Mouse (Mus musculus) T-helper 1 cell (primary cell): ENCODE data around the gene Anp32a.

Source experiments
- in situ Hi-C: fragments of 300-600 bp; cut with MboI, MseI; formaldehyde crosslinking; loops from one replicate; pipeline ENCODE4 v1.15.1; 2025; ENCODE audit warnings: high pct_unique_total_duplicates

The Anp32a gene

GRCm38 (mm10) chr9:62366478-62367458, 25.7 kb downstream of the Anp32a start:
- in situ Hi-C loops, result loop anchor here (5.0 to 25.0 kb wide), 2 partner anchors 34 to 1346 kb away; no protein-coding TSS in a partner anchor

DNA sequence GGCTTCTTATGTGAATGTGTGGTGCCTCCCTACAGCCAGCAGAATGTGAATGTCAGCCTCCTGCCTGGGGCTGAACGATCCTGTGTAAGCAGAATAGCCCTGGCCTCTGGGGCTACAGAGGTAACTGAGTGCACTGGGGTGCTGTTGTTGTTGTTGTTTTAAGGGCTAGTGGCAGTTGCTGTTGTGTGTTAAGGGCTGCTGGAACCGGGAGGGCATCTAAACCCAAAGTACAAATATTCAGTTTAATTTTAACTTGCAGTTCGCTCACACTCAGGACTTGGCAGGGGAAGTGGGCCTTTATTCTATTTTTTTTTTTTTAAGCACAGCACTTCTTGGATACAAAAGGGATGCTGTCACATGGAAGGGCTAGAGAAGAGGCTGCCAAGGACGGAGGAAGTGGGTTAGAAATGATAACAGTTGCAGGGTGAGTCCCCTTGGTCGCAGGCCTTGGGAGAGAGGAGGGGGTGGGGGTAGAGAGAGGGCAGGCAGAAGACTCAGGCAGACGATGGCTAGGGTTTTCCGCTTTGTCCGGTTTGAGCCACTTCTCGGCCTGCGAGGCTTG, 26.5 kb downstream of the Anp32a start:
- in situ Hi-C loops, result loop anchor here (5.0 to 25.0 kb wide), 2 partner anchors 35 to 1345 kb away; no protein-coding TSS in a partner anchor

DNA sequence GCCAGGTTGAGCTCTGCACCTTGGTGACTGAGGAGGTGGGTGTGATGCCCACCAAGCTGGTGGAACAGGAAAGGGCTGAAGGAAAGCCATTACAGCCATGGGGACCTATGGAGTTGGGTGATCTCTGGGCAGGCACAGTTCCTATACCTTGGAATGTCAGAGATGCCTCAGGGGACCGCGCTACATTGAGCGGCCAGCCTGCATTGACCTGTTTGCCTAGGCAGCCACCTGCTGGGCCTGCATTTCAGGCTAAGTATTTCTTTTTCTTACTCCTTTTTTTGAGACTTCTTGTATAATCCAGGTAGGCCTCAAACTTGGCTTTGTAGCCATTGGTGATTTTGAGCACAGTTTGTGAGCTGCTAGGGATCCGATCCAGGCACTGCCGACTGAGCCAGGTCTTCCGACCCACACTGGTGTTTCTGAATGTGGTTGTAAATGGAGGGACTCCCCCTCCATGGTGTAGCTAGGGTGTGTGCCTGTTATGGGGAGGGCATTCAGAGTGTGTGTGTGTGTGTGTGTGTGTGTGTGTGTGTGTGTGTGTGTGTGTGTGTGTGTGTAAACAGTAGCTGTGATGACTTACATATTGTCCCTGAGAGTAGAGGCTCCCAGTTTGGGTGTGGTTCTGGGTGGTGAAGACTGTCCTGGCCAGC, 27.3 kb downstream of the Anp32a start:
- in situ Hi-C loops, result loop anchor here (5.0 to 25.0 kb wide), 2 partner anchors 36 to 1344 kb away; no protein-coding TSS in a partner anchor

GRCm38 (mm10) chr9:62369172-62369571, 28.1 kb downstream of the Anp32a start:
- in situ Hi-C loops, result loop anchor here (5.0 to 25.0 kb wide), 2 partner anchors 37 to 1343 kb away; no protein-coding TSS in a partner anchor

DNA sequence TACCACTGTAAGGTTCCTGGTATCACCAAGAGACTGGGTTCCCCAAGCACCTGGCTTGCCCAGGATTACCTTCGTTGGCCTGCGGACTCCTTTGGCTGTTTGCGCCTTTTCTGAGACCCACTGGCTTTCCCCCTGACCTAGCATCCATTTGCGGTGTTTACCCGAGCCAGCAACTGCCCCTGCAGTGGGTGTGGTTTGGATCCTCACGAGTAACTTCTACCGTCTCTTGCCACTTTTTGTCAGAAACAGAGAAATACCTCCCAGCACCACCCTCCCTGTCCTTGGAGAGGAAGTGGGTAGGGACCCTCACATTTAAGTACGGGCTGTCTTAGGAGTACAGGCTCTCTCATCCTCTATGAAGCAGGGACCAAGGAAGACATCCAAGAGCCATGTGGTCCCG, 29.1 kb downstream of the Anp32a start:
- in situ Hi-C loops, result loop anchor here (5.0 to 25.0 kb wide), 2 partner anchors 78 to 1342 kb away; no protein-coding TSS in a partner anchor

DNA sequence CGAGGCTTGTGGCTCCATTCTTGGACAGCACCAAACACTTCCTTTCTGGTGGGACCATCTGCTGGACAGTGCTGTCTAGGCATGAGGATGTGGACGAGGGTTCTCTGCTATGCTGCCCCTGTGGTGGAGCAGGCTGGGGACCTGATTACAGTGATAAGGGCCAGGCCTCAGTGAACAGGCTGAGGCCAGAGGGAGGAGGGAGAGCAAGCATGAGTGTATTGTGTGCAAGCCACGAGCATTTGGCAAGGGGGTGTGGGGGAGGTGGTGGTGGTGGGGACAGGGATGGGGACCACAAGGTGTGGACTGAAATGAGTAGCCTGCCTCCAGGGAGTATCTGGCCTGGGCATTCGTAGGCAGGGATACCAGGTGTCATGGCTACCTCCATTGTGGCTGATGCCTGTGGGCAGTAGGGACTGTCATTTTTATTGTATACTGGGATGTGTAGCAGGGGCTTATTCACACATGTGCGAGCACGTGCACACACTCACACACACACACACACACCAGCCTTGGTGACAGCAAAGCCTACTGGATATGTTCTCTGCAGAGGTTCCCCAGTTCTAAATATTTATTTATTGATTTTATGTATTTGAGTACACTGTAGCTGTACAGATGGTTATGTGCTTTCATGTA, 29.7 kb downstream of the Anp32a start:
- in situ Hi-C loops, result loop anchor here (5.0 to 25.0 kb wide), 2 partner anchors 78 to 1342 kb away; no protein-coding TSS in a partner anchor

DNA sequence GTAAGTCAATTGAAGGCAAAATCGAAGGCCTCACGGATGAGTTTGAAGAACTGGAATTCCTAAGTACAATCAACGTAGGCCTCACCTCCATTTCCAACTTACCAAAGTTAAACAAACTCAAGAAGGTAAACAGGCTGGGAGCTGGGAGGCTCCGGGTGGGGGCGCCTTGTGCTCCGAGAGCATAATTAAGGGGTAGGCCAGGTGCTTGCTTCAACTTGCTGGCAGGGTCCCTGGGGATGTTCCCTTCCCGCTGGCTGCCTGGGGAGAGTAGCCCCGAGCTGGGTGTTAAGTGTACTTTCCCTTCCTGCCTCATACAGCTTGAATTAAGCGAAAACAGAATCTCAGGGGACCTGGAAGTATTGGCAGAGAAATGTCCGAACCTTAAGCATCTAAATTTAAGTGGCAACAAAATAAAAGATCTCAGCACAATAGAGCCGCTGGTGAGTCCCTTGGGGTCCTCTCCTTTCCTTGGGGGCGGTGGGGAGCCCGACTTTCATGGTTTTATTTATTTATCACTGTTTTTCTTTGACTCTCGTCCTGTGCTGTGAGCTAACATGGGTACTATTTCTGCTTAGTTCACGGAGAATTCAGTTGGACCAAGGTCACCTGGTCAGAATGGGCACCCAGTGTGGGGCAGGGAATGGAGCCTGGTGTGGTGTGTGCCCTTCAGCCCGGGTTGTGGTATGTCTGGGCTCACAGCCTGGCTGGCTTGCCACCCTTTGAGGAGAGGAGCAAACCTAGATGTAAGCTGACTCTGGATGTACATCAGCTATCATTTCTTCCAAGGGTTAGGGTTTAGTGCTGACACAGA, 30.9 kb downstream of the Anp32a start:
- in situ Hi-C loops, result loop anchor here (5.0 to 25.0 kb wide), 2 partner anchors 80 to 1340 kb away; no protein-coding TSS in a partner anchor

DNA sequence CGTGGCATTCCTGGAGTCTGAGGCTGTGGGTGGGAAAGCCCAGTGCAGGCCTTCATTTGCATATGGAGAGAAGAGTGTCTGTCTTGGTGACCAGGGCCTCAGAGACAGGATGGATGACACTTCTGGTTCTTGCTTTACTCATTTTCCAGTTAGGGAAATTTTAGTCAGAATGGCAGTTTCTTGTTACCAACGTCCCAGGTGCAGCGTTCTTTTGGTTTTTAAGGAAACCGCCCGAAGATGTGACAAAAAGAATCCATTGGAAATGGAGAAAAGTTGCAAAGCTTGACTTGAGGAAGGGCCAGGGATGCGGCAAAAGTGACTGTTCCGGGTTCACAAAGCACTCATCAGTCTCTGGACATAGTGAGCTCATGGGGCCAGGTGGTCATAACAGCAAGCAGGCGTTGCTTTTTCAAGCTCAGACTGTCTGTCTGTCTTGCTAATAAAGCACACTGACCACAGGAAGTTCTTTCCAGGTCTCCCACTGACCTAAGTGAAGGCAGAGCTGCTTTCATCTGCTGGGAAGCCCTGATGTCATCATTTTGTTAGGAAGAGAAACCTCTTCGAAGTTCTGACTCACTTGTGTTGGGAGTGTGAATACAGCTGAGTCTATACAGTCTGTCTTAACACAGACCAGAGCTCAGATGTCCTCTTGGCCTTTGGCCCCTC, 31.6 kb downstream of the Anp32a start:
- in situ Hi-C loops, result loop anchor here (5.0 to 25.0 kb wide), 2 partner anchors 80 to 1340 kb away; no protein-coding TSS in a partner anchor

- in situ Hi-C loops, result loop anchor here (5.0 to 25.0 kb wide), 2 partner anchors 81 to 1339 kb away; no protein-coding TSS in a partner anchor
Measured at GRCm38 (mm10) chr9:62373222-62374123, 32.4 kb downstream of the Anp32a start.

DNA sequence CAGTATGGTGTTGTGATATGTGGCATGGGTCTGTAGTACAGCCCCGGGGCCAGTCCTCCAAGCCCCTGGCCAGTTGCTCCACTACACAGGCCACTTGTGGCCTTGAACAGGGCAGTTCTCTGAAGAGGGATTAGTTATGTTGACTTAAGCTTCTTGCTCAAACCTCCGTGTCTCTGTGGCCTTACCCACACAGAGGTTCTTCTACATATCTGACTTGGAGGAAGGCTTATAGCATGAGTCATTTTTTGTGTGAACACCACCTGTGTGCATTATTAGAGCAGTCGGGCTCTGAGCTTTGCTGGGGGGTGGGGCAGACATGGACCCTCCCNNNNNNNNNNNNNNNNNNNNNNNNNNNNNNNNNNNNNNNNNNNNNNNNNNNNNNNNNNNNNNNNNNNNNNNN, 33.2 kb downstream of the Anp32a start:
- in situ Hi-C loops, result loop anchor here (5.0 to 25.0 kb wide), 2 partner anchors 82 to 1338 kb away; no protein-coding TSS in a partner anchor

DNA sequence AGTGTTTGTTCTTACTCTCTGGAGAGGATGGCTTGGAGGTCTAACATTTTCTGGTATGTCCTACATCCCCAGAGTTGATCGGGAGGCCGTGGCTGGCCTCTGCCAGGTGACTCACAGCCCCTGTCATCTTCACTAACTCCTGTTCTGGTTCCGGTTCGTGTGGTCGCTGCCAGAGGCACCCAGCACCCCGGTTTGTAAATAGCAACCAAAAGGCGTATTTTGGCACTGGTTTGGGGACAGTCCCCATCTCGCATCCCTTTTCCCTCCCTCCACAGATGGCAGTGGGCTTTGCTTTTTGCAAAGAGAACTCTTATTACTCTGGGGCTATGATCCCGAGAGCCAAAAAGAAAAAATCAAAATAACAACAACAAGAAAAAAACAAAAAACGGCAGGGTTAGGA, 36.8 kb downstream of the Anp32a start:
- in situ Hi-C loops, result no loop called here

DNA sequence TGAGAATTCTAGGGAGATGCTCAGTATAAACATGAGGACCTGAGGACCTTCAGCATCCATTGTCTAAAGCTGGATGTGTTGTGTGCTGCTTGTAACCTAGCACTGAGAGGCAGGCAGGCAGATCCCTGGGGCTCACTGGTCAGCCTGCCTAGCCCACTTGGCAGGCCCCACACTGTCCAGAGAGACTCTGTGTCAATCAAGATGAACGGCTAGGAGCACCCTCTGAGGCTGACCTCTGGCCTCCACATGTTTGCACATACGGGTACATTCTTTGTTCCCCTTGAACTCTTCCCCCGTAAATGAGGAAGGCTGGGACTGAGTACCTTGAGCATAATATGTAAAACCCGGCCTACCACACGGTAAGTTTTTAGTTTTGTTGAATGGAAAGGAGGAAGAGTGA, 39.3 kb downstream of the Anp32a start:
- in situ Hi-C loops, result no loop called here

- in situ Hi-C loops, result no loop called here
Measured at GRCm38 (mm10) chr9:62381402-62381913, 40.4 kb downstream of the Anp32a start.

DNA sequence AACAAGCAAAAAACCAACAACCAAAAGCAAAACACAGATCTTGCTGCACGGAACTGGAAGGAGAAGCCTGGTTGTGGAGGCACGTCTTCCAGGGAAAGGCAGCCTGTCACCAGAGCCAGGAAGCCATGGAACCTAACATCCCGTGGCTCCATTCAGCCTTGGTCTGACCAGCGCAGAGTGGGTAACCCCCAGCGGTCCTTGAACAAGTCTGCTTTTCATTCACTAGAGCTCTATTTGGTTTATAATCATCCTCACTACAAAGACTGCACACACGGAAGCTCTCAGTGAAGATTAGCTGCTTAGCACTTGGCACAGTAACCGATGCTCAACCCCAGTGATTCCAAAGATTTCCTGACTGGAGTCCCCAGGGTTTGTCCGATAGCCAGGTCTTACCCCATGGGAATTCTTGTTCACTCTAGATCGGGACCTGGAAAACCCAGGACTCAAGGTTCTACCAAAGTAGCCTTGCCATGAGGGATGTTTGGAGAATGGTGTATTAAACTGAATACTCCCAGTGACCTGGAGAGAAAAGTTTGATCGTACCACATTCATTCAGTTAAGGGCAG, 41.5 kb downstream of the Anp32a start:
- in situ Hi-C loops, result no loop called here

- in situ Hi-C loops, result no loop called here
Measured at GRCm38 (mm10) chr9:62385062-62385461, 44.0 kb downstream of the Anp32a start.

DNA sequence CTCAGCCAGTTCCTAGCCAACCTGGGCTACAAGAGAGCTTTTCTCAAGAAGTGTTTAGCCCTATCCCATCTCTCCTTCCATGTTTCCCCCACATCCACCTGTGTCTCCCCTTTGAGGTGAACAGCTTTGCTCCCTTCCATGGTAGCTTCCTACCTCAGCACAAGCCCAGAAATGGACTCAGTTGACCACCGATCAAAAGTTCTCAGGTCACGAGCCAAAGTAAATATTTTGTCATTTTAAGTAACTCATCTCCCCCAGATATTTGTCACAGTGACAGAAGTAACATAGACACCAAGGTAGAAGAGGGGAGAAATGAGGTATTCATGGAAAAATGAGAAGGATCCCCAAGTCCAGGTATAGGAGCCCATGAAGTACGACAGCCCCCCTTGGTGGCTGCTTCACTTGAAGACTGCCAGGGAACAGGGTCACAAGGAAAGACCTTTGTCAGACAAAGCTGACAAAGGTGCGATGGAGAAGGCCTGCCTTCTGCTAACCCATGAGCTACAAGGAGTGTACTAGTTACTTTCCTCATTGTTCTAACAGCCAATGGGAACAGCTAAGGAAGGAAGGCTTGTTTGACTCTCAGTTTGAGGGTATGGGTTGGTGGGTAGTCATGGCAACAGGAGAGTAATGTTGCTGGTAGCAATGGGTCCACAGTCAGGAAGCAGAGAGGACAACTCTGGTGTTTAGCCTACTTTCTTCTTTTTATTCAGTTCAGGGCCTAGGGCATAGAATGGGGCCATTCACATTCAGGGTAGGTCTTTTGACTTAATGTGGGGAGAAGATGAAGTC, 44.8 kb downstream of the Anp32a start:
- in situ Hi-C loops, result no loop called here

- in situ Hi-C loops, result no loop called here
Measured at GRCm38 (mm10) chr9:62389735-62390134, 48.6 kb downstream of the Anp32a start.
